Mouse (Mus musculus) intestine, postnatal 0 days (tissue): ENCODE data around the gene Btg4. TPM values are rescaled to one million over a fixed set of nuclear protein-coding genes. Genes with fewer than 3 reads are reported as not detected.

Experiments
- ATAC-seq: fragments of 200-750 bp; cut with Nextera tagmentation; 2 replicates; pipeline ENCODE4 v1.8.0; 2017; ENCODE audit warnings: mild to moderate bottlenecking, moderate TSS enrichment, moderate library complexity
- H3K27ac ChIP-seq: fragments of 300-500 bp; sonication (generic); 2 replicates; pipeline ENCODE4 v1.5.1; 2014; ENCODE audit warnings: mild to moderate bottlenecking, low read depth, low read length, moderate library complexity
- H3K27me3 ChIP-seq: fragments of 300-500 bp; sonication (generic); replicated peaks from 2 replicates; pipeline ENCODE4 v1.6.1; 2014; ENCODE audit warnings: low read length, mixed read lengths; ENCODE audit not compliant: control insufficient read depth, insufficient read depth
- H3K36me3 ChIP-seq: fragments of 300-500 bp; sonication (generic); 2 replicates; pipeline ENCODE4 v1.6.1; 2014; ENCODE audit warnings: mild to moderate bottlenecking, moderate library complexity; ENCODE audit not compliant: control insufficient read depth, insufficient read depth
- H3K4me1 ChIP-seq: fragments of 300-500 bp; sonication (generic); replicated peaks from 2 replicates; pipeline ENCODE4 v1.6.1; 2014; ENCODE audit warnings: antibody characterized with exemption, low read length, mixed read lengths; ENCODE audit not compliant: control insufficient read depth, insufficient read depth
- H3K4me2 ChIP-seq: fragments of 300-500 bp; sonication (generic); replicated peaks from 2 replicates; pipeline ENCODE4 v1.6.1; 2014; ENCODE audit warnings: low read depth, mild to moderate bottlenecking, moderate library complexity
- H3K4me3 ChIP-seq: fragments of 300-500 bp; sonication (generic); 2 replicates; pipeline ENCODE4 v1.5.1; 2014; ENCODE audit warnings: low read depth, low read length
- H3K9ac ChIP-seq: fragments of 300-500 bp; sonication (generic); 2 replicates; pipeline ENCODE4 v1.6.1; 2014; ENCODE audit warnings: mild to moderate bottlenecking, low read depth, low read length
- H3K9me3 ChIP-seq: fragments of 300-500 bp; sonication (generic); 2 replicates; pipeline ENCODE4 v1.6.1; 2016; ENCODE audit warnings: mixed run types; ENCODE audit not compliant: control insufficient read depth
- CTCF ChIP-seq: sonication (generic); IDR thresholded peaks from 2 replicates; pipeline ENCODE4 v1.5.1; 2016; ENCODE audit warnings: low read depth, mild to moderate bottlenecking, control low read depth, antibody characterized with exemption, moderate library complexity
- WGBS: fragments of 180-500 bp; shearing (Covaris S2); extraction: QIAGEN DNeasy Blood & Tissue Kit; methylation state at CpG from one replicate; pipeline ENCODE4 v1.1.7; 2014; 5-methylcytosine and 5-hydroxymethylcytosine counted together
- polyA plus RNA-seq: library from polyadenylated mRNA; unstranded; fragments of >200 nt; fragmentation: Nextera tagmentation; extraction: Ambion mirVana; gene quantifications from 2 replicates; pipeline ENCODE4 v1.2.1, GENCODE M21; 2015

Btg4 gene
- polyA plus RNA-seq = not detected in 2 replicates

DNA sequence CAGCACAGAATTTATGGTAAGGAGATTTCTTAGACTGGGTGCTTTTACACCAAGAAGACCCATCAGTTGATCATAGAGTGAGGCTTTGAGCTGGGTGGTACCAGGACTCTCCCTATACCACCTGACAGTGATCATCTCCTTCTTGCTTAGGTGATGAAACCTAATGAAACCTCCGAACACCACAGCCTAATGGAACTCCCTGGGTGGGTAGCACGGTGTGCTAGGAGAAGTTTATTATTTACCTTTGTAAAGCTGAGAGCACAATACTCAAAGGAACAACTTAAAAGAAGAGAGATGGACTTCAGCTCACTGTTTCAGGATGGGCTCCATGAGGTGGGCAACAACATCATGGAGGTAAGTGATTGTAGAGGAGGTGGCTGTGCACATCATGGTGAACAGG, at the start of gene Btg4:
Gene Btg4 (plus strand): TSS at position 301 of the 400 bp plus-strand sequence.
- 81% methylated on average over 2 of the region's 2 CpGs for WGBS
- ATAC-seq = no peak
- Histone ChIP-seq H3K4me2 (no peak within 1 kb of the TSS), H3K9ac (no peak within 1 kb of the TSS), H3K4me3 (no peak within 1 kb of the TSS), H3K27ac (no peak within 1 kb of the TSS), H3K36me3 (no peaks in the 10 kb centered on the region), H3K9me3 (no peaks in the 10 kb centered on the region), H3K27me3 (no peaks in the 10 kb centered on the region), H3K4me1 (no peaks in the 10 kb centered on the region)
- no peak for TF ChIP-seq CTCF

DNA sequence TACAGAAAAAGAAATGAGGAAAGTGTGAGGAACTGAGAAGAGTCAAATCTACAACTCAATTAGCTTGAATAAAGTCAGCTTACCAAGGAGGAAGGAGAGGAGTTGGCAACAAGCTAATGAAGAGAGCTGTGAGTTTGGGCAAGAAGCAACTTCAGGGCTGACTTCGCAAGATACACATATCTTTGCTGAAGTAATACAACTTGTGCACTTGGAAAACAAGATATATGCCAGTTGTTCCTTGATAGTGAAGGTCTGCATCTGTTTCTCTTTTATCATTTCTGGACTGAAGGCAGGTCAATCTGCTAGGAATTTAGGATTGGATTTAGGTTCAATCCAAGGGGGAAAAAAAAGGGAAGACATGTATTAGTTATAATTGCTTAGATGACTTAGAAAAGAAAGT, 47.1 kb upstream of the Btg4 start:
- no peak for TF ChIP-seq CTCF
- no peak overlapping the region for H3K9ac ChIP-seq
- H3K9me3 ChIP-seq = no peaks in the 10 kb centered on the region
- no peak overlapping the region for H3K27ac ChIP-seq
- no peak overlapping the region for H3K4me3 ChIP-seq
- ATAC-seq = no peak
- no peak overlapping the region for H3K4me2 ChIP-seq
- no peaks in the 10 kb centered on the region for H3K27me3 ChIP-seq
- no peaks in the 10 kb centered on the region for H3K36me3 ChIP-seq
- H3K4me1 ChIP-seq = no peaks in the 10 kb centered on the region
- 77% methylated on average over 1 of the region's 1 CpGs for WGBS

DNA sequence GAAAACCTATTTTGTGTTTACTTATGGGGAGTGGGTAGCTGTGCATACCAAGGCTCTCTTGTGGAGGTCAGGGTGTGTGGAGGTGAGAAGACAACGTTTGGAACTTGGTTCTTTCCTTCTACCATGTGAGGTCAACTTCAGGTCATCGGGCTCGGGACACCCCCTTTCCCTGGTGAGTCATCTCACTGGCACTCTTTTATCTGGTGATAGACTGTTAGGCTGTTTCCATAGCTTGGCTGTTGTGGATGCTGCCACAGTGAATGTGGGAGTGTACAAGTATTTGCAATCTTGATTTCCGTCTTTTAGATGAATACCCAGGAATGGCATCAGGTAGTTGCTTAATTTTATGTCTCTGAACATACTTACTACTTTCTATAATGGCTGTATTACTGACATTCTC, 45.0 kb upstream of the Btg4 start:
- H3K27ac ChIP-seq = no peak overlapping the region
- no peak for TF ChIP-seq CTCF
- 23% methylated on average over 4 of the region's 4 CpGs for WGBS
- H3K9ac ChIP-seq = no peak overlapping the region
- ATAC-seq = no peak
- H3K4me2 ChIP-seq = no peak overlapping the region
- H3K4me3 ChIP-seq = no peak overlapping the region
- no peaks in the 10 kb centered on the region for H3K9me3 ChIP-seq
- no peaks in the 10 kb centered on the region for H3K36me3 ChIP-seq
- H3K4me1 ChIP-seq = no peaks in the 10 kb centered on the region
- H3K27me3 ChIP-seq = no peaks in the 10 kb centered on the region

DNA sequence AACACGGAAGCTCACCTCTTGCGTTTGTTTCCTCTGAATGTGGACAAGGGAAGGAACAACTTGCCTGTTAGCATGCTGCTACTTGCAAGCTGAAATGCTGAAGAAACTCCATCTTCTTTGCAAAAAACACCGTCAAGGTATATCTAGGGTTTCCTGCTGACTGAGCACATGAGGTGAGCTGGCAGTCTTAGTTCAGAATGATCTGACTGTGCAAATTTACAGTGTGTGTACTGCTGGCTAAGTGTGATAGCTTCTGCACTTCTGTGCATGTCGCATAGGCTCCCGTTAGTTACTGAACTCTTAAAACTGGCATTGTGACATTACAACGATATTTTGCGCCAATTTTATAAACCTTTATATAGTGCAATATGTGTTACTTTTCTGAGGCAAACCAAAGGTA, 41.0 kb upstream of the Btg4 start:
- H3K27me3 ChIP-seq = no peaks in the 10 kb centered on the region
- H3K27ac ChIP-seq = no peak overlapping the region
- no peak for ATAC-seq
- WGBS = 83% methylated on average over 7 of the region's 7 CpGs
- no peaks in the 10 kb centered on the region for H3K36me3 ChIP-seq
- H3K4me3 ChIP-seq = no peak overlapping the region
- H3K4me2 ChIP-seq = no peak overlapping the region
- no peaks in the 10 kb centered on the region for H3K9me3 ChIP-seq
- no peak overlapping the region for H3K9ac ChIP-seq
- TF ChIP-seq CTCF = no peak
- no peaks in the 10 kb centered on the region for H3K4me1 ChIP-seq

DNA sequence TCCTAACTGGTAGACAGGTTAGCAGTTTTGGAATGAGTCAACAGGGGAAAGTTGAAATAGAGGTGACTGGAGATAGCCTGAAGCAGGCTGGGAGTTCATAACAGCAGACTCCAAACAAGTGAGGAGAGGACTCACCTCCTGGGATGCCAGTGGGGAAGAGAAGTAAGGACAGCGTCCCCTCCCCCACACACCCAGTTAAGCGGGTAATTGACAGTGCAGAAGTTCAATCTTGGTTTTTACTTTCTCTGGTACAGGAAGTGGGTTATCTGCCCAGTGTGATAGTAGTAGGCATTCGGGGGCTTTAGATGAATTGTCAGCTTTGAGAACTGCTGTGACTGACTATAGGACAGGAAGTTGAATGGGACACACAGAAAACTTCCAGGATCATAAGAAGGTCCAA, 40.4 kb upstream of the Btg4 start:
- Histone ChIP-seq H3K9ac (no peak overlapping the region), H3K9me3 (no peaks in the 10 kb centered on the region), H3K4me2 (no peak overlapping the region), H3K27me3 (no peaks in the 10 kb centered on the region), H3K27ac (no peak overlapping the region), H3K4me3 (no peak overlapping the region), H3K4me1 (no peaks in the 10 kb centered on the region), H3K36me3 (no peaks in the 10 kb centered on the region)
- WGBS = 61% methylated on average over 3 of the region's 3 CpGs
- ATAC-seq = no peak
- no peak for TF ChIP-seq CTCF

DNA sequence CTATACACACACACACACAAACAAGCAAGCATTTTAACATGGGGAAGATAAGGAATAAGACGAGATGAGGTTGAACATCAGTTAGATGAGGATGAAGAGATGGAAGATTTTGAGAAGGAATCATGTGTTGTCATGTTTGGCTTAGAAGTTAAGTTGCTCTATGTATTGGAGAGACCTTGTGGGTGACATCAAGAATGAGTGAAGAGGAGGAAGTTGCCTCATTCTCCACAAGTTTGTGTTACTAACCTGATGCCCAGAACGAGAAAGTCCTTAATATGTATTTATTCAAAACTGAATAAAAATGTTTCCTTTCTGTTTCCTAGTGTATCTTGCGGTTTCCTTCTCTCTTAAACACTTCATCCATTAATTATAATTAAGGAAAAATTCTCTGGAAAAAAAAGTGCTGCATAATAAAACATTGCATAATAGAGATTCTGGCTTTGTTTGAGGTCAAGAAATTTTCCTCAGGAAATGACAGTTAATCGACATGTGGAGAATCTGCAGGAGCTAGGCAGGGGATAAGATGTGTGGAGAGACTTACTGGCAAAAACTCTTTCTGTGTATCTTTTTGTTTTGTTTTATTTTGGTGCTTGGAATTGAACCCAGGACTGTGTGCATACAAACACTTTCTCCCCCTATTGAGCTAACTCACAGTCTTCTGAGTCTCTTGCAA, 39.4 kb upstream of the Btg4 start:
- no peak overlapping the region for H3K4me3 ChIP-seq
- H3K4me1 ChIP-seq = no peaks in the 10 kb centered on the region
- H3K27ac ChIP-seq = no peak overlapping the region
- no peaks in the 10 kb centered on the region for H3K27me3 ChIP-seq
- no peaks in the 10 kb centered on the region for H3K9me3 ChIP-seq
- H3K4me2 ChIP-seq = no peak overlapping the region
- WGBS = 78% methylated on average over 4 of the region's 4 CpGs
- no peak for TF ChIP-seq CTCF
- H3K36me3 ChIP-seq = no peaks in the 10 kb centered on the region
- no peak for ATAC-seq
- H3K9ac ChIP-seq = no peak overlapping the region

DNA sequence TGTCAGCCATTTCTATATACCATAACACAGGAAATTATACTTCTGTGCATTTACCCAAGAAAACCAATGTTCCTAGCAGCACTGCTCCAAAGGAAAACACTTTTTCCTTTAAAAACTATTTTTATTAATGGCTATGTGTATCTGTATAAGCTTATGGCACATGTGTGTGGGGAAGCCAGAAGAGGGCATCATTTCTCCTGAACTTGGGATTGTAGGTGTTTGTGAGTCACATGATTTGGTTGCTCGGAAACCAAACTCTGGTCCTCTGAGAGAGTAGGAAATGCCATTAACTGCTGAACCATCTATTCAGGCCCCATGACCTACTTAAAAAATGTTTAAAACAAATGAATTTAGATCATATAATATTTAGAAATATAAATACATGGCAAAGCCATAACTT, 33.7 kb upstream of the Btg4 start:
- Histone ChIP-seq H3K4me1 (no peaks in the 10 kb centered on the region), H3K9me3 (no peaks in the 10 kb centered on the region), H3K27ac (no peak overlapping the region), H3K27me3 (no peaks in the 10 kb centered on the region), H3K36me3 (no peaks in the 10 kb centered on the region), H3K9ac (no peak overlapping the region), H3K4me3 (no peak overlapping the region), H3K4me2 (no peak overlapping the region)
- TF ChIP-seq CTCF = peak; percentile 26; the same call in 1 of the 2 replicates
- WGBS = 88% methylated on average over 1 of the region's 1 CpGs
- ATAC-seq = no peak
